Mouse (Mus musculus) left cerebral cortex, postnatal 4 days (tissue): ENCODE measurements at regions not wholly inside any gene's neighbourhood (a gene's known extent, or its start where the extent isn't known, plus 50 kb on each side); places are given as distances from the start of the nearest gene placed in this dataset.
A peak's percentile ranks its signal among the peaks of the same experiment; 100 is the strongest.

Source experiments
- DNase-seq: peaks from one replicate; pipeline ENCODE4 v3.0.0-alpha.2; 2022
- intact Hi-C: fragments of 180-260 bp; cut with DNase I; formaldehyde crosslinking; loops from one replicate; pipeline ENCODE4 v1.15.1; 2025

- intact Hi-C loops: no loop called here
- DNase-seq: peak; percentile 62
Measured at GRCm38 (mm10) chr14:24826471-24827337, 339.8 kb downstream of the Rps24 start.

GRCm38 (mm10) chr14:24827381-24828031, 340.6 kb downstream of the Rps24 start:
- no peak for DNase-seq

DNA sequence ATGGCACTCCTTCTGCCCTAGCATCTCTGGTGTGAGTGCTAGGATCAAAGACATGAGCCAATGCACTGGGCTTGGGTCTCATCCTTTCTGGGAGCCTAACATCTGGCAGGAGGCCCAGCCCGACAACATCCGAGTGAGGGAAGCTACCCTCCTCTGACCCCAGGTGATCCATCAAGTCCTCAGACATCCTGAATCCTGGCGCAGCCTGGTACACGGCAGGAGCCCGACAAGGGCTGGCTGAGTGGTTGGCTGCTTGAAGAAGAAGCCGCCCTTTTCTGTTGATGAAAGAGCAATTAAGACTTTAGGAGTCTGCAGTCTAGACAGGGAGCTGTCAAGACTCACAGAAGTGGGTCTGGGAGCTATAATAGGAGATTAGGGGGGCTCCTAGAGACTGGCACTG, 342.1 kb downstream of the Rps24 start:
- DNase-seq: no peak
- intact Hi-C loops: no loop called here

More at GRCm38 (mm10) chr14:24827381-24828031, 340.6 kb downstream of the Rps24 start:
- intact Hi-C loops: no loop called here

GRCm38 (mm10) chr14:24833211-24833610, 346.3 kb downstream of the Rps24 start:
- no peak for DNase-seq
- intact Hi-C loops: no loop called here

GRCm38 (mm10) chr14:24838219-24838618, 351.3 kb downstream of the Rps24 start:
- peak; percentile 43 for DNase-seq
- intact Hi-C loops: no loop called here

DNA sequence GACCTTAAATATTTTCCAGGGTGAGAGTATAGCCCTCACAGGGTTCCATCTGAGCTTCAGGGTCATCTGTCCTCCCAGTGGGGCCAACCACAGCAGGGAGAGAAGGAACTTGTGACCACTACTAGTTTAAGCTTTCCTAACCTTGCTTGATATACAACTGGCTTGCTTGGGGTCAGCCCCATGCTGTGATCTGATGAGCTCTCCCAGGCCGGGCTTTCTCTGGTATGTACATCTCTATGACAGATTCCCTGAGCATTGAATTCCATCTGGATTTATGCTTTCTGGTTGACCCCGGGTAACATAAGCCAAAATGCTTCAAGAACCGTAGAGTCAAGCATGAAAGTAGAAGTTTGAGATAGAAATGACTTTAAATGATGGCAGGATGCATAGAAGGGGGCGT, 352.1 kb downstream of the Rps24 start:
- intact Hi-C loops: no loop called here

GRCm38 (mm10) chr14:24841715-24842496, 355.0 kb downstream of the Rps24 start:
- DNase-seq: peak; percentile 73
- intact Hi-C loops: no loop called here

More for the DNA sequence above, 352.1 kb downstream of the Rps24 start:
- no peak for DNase-seq

- DNase-seq: no peak
- intact Hi-C loops: no loop called here
Measured at GRCm38 (mm10) chr14:24843626-24844025, 356.7 kb downstream of the Rps24 start.

GRCm38 (mm10) chr14:24850491-24850890, 363.6 kb downstream of the Rps24 start:
- intact Hi-C loops: no loop called here
- no peak for DNase-seq

DNA sequence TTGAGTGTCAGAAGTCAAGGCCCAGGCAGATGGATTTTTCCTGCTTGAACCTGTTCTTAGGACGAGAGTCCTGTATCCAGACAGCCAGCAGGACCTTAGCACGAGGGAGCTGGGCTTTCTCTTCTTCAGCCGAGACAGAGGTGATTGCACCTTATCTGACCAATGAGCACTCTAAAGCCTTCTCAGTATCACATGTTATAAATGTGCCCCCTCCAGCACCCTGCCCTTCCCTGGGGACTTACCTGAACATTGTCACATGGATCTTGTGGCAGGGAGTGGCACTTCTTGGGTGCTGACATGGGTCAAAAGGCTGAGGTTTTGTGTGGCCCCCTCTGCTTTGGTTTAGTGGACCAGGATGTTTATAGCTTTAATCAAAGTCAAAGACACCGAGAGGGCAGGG, 367.5 kb downstream of the Rps24 start:
- intact Hi-C loops: no loop called here
- DNase-seq: no peak

- intact Hi-C loops: no loop called here
- DNase-seq: no peak
Measured at GRCm38 (mm10) chr14:24862171-24862570, 375.2 kb downstream of the Rps24 start.

DNA sequence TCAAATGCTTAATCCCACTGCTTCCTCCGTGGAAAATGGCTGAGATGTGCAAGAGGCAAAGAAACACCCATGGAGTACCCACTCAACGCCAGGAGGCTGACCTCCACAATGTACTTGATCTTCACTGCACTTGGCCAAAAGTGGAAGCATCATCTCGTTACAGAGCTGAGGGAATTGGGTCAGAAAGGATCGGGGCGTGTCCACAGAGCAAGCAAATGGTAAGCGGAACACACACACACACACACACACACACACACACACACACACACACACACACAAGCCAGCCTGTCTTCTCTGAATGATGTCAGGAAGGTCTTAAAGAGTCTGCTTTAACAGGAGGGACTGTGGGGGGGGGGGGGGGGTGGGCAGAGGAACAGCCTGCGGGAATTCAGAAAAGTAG, 375.7 kb downstream of the Rps24 start:
- DNase-seq: no peak
- intact Hi-C loops: no loop called here

GRCm38 (mm10) chr14:24863116-24863515, 376.2 kb downstream of the Rps24 start:
- peak; percentile 27 for DNase-seq
- intact Hi-C loops: no loop called here

- intact Hi-C loops: no loop called here
- DNase-seq: peak; percentile 30
Measured at GRCm38 (mm10) chr14:24865579-24866230, 378.8 kb downstream of the Rps24 start.

- intact Hi-C loops: no loop called here
- DNase-seq: no peak
Measured at GRCm38 (mm10) chr14:24867816-24868215, 380.9 kb downstream of the Rps24 start.

DNA sequence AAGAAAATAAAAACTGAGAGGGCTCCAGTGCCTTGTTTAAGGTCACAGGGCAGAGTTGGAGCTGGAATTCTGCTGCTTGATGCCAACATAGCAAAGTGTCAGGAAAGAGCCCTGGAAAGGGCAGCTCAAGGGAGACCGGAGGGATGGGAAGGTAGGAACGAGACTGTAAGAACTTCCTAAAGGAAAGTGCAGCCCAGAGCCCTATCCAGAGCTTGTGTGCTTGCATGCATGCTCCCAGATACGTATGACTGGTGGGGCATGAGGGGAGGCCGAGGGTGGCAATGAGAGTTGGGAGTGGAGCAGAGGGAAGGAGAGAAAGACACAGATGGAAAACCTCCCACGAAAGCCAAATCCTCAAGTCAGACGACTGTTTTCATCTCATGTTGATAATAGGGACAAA, 381.8 kb downstream of the Rps24 start:
- no peak for DNase-seq
- intact Hi-C loops: no loop called here

GRCm38 (mm10) chr14:24870246-24870645, 383.3 kb downstream of the Rps24 start:
- intact Hi-C loops: loop anchor here (10.0 kb wide), 2 partner anchors 125 to 585 kb away; partner anchors contain the start of gene Zmiz1
- no peak for DNase-seq

DNA sequence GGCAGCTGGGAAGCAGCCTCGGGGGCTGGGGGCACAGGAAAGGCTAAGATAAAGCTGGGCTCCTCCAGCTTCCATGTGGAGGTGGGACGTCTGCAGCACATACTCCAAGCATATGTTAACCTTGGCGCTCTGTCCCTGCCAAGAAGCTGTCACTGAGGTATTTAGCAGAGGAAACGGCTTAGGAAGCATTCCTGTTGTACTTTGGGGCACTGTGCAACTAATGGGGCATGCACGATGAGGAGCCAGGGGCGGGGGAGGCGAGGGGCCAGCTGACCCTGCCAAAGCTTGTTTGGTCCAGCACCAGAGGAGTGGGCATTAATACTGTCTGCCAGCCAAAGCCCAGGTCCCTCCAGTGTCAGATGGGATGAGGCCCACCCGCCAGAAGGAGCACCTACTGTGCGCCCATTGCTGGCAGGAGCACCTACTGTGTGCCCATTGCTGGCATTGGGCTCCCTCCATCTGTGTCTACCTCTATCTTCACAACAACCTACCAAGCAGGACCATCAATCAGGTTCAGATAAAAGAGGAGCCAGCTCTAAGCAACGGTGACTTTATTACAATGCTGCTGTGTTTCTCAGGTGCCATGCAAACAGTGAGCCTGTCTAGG, 384.6 kb downstream of the Rps24 start:
- DNase-seq: peak; percentile 90
- intact Hi-C loops: loop anchor here (10.0 kb wide), 2 partner anchors 123 to 583 kb away; partner anchors contain the start of gene Zmiz1

DNA sequence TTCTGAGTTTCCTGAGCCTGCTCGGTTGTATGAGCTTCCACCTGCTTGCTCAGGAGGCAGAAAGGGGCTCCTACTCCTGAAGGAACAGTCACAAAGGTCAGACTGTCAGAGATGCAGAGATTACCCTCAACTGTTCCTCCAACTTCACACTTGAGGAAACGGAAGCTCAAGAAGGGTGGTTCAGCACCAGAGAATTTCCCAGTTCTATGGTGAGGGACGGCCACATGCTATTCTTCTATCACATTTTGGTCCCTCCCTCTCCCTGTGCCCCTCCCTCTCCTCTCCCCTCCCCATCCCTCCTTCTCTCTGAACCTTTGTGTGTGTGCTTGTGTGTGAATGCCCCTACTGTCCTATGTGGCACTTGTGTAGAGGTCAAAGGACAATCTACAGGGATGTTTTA, 386.0 kb downstream of the Rps24 start:
- DNase-seq: no peak
- intact Hi-C loops: loop anchor here (10.0 kb wide), 2 partner anchors 122 to 582 kb away; partner anchors contain the start of gene Zmiz1

DNA sequence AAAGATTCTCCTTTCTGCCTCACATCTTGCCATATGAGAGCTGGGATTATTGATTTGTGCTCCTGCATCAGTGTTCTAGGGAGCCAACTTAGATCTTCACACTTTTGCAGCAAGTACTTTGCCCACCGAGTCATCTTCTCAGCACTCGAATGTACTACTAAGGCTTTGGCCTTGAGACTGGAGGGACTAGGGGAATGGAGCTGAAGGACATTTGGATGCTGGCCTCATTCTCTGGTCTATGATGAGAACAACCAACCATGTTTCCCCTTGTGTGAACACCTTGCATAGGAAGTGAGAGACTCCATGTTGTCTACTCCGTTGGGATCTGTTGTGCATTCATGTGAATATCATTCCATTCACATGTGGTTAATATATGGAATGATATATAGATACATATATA, 386.5 kb downstream of the Rps24 start:
- DNase-seq: no peak
- intact Hi-C loops: loop anchor here (10.0 kb wide), 2 partner anchors 121 to 581 kb away; partner anchors contain the start of gene Zmiz1
